26 mouse cellular contexts compared by ENCODE assay signal in the genomic region with DNA sequence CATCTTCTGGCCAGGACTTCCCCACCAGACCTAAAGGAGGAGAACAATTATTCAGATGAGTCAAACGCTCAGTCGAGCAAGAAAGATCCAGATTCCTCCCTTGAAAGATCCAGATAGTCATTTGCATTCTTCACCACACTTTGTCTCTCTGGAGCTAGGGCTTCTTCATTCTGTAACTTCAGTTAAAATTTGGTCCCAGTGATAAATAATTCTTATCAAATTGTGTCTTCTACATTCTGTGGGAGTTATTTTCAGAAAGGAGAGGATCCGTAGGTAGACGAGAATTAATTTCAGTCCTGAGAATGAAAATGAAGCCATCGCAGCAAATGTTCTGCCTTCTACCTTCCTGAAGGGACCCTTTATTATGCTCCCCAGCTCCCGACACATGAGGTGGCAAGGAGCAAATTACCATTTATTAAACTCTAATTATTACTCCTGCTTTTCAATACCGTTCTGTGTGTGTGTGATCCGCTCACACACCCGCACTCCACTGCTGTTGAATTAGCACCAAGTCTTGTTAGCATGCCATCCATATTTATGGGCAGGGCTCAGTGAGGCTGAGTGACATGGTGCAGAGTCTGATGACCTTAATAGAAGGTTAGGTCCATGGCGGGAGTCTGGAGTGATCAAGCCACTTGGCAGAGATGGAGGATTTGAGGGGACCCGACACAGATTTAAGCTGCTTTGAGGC. TPM values are rescaled to one million over a fixed set of nuclear protein-coding genes. Genes with fewer than 3 reads are reported as not detected.
DNase-seq lines count a peak whose midpoint lies in the region; ATAC-seq and TF ChIP-seq lines count a peak whose summit lies in the region.
"Had no signal": no experiment of that assay in that cellular context is flagged by ENCODE, and none has a peak within 500 bp of the region (broad histone marks: within the 10 kb centered on the region; RNA-seq: fewer than 3 reads in every experiment).

No protein-coding gene starts in this region.

- peaks cover 13% of the 10 kb centered on the region; the same call in 1 of the 2 replicates for H3K27me3 ChIP-seq in midbrain, embryonic 12.5 days
- H3K27me3 ChIP-seq in midbrain, embryonic 15.5 days (replicated peaks), result no peaks in the 10 kb centered on the region
- H3K27me3 ChIP-seq in forebrain, embryonic 13.5 days, result no peaks in the 10 kb centered on the region
- H3K27me3 ChIP-seq: hindbrain, embryonic 15.5 days; intestine, embryonic 15.5 days; limb, embryonic 15.5 days had no signal

- 61% methylated on average over 11 of the region's 11 CpGs for WGBS in midbrain, embryonic 12.5 days
- WGBS in midbrain, embryonic 15.5 days, result 41% methylated on average over 11 of the region's 11 CpGs
- WGBS in forebrain, embryonic 13.5 days, result 38% methylated on average over 11 of the region's 11 CpGs
- WGBS in olfactory bulb, adult 2 months, result 32% methylated on average over 11 of the region's 11 CpGs

- ATAC-seq in midbrain, embryonic 12.5 days (ENCODE audit: low FRiP score, low read depth), result no peak
- ATAC-seq in midbrain, embryonic 15.5 days (replicated peaks), result no peak
- peak; percentile 22; the same call in 1 of the 2 replicates for ATAC-seq in forebrain, embryonic 13.5 days
- ATAC-seq: CD4-positive, CD25-positive, alpha-beta regulatory T cell, adult 4 months; intestine, embryonic 15.5 days had no signal

- H3K4me2 ChIP-seq in midbrain, embryonic 12.5 days (replicated peaks), result no peak overlapping the region
- H3K4me2 ChIP-seq in midbrain, embryonic 15.5 days, result no peak overlapping the region
- no peak overlapping the region for H3K4me2 ChIP-seq in forebrain, embryonic 13.5 days
- H3K4me2 ChIP-seq: heart, embryonic 11.5 days; hindbrain, embryonic 15.5 days; intestine, embryonic 15.5 days; limb, embryonic 15.5 days; lung, embryonic 14.5 days had no signal

- no peak overlapping the region for H3K9ac ChIP-seq in midbrain, embryonic 12.5 days (replicated peaks)
- H3K9ac ChIP-seq in midbrain, embryonic 15.5 days, result no peak overlapping the region
- H3K9ac ChIP-seq in forebrain, embryonic 13.5 days, result no peak overlapping the region
- H3K9ac ChIP-seq: hindbrain, embryonic 15.5 days; intestine, embryonic 15.5 days; limb, embryonic 15.5 days; liver, embryonic 14.5 days; lung, embryonic 14.5 days had no signal

- TF ChIP-seq POLR2A in olfactory bulb, adult 2 months (IDR thresholded peaks at IDR 0.05; ENCODE audit: insufficient read depth, low read depth, low read length), result no peak

- H3K27ac ChIP-seq in midbrain, embryonic 12.5 days (replicated peaks), result peak overlapping the region; percentile 32; the same call in 1 of the 2 replicates
- H3K27ac ChIP-seq in midbrain, embryonic 15.5 days, result no peak overlapping the region
- peak overlapping the region; percentile 57 for H3K27ac ChIP-seq in forebrain, embryonic 13.5 days
- H3K27ac ChIP-seq in olfactory bulb, adult 2 months (ENCODE audit: insufficient read depth, low read depth, low read length), result peak overlapping the region; percentile 66
- H3K27ac ChIP-seq: hindbrain, embryonic 15.5 days; intestine, embryonic 15.5 days; limb, embryonic 15.5 days; liver, embryonic 14.5 days had no signal

- TF ChIP-seq CTCF in olfactory bulb, adult 2 months (IDR thresholded peaks at IDR 0.05; ENCODE audit: insufficient read depth, low read depth, low read length), result no peak

- no peaks in the 10 kb centered on the region for H3K9me3 ChIP-seq in midbrain, embryonic 12.5 days
- H3K9me3 ChIP-seq in midbrain, embryonic 15.5 days, result no peaks in the 10 kb centered on the region
- H3K9me3 ChIP-seq in forebrain, embryonic 13.5 days (replicated peaks), result no peaks in the 10 kb centered on the region
- H3K9me3 ChIP-seq: hindbrain, embryonic 15.5 days; intestine, embryonic 15.5 days; limb, embryonic 15.5 days had no signal

- peaks cover 55% of the 10 kb centered on the region for H3K4me1 ChIP-seq in midbrain, embryonic 12.5 days
- peaks cover 26% of the 10 kb centered on the region for H3K4me1 ChIP-seq in midbrain, embryonic 15.5 days
- peaks cover 61% of the 10 kb centered on the region for H3K4me1 ChIP-seq in forebrain, embryonic 13.5 days
- H3K4me1 ChIP-seq in olfactory bulb, adult 2 months (ENCODE audit: control insufficient read depth, insufficient read depth, low read length), result peaks cover 24% of the 10 kb centered on the region
- H3K4me1 ChIP-seq: intestine, embryonic 15.5 days had no signal

- no peak overlapping the region for H3K4me3 ChIP-seq in midbrain, embryonic 12.5 days
- no peak overlapping the region for H3K4me3 ChIP-seq in midbrain, embryonic 15.5 days
- H3K4me3 ChIP-seq in forebrain, embryonic 13.5 days, result no peak overlapping the region
- no peak overlapping the region for H3K4me3 ChIP-seq in olfactory bulb, adult 2 months (ENCODE audit: insufficient read depth, low read depth, low read length)
- H3K4me3 ChIP-seq: hindbrain, embryonic 15.5 days; intestine, embryonic 15.5 days; limb, embryonic 15.5 days had no signal

- H3K36me3 ChIP-seq in midbrain, embryonic 12.5 days, result no peaks in the 10 kb centered on the region
- no peaks in the 10 kb centered on the region for H3K36me3 ChIP-seq in midbrain, embryonic 15.5 days (replicated peaks)
- H3K36me3 ChIP-seq in forebrain, embryonic 13.5 days (ENCODE audit: poor library complexity, severe bottlenecking), result no peaks in the 10 kb centered on the region
- H3K36me3 ChIP-seq: hindbrain, embryonic 15.5 days; intestine, embryonic 15.5 days; limb, embryonic 15.5 days had no signal

- peak; percentile 47 for DNase-seq in Muller cell, postnatal 12 days (ENCODE audit: inconsistent ontology term)
- no peak for DNase-seq in embryo, embryonic 9.5 days (ENCODE audit: extremely low spot score)
- no peak for DNase-seq in lung, postnatal 36 days
- DNase-seq: adrenal gland, adult 2 months; cerebellum, adult 18-20 months; cerebellum, postnatal 36 days; embryo, embryonic 11 days; gastrocnemius, postnatal 10 days; heart, adult 11 months; kidney, adult 8-10 months; kidney, postnatal 10 days; layer of hippocampus, postnatal 36 days; lung, embryonic 14.5 days; lung, postnatal 4 days; thymus, adult 18-20 months; thymus, postnatal 36 days had no signal

RNA-seq across cellular contexts. Expression of gene Lyrm9, which starts 36.9 kb away (rescaled TPM):
- polyA plus RNA-seq in midbrain, embryonic 12.5 days (2016; fragmentation: Nextera tagmentation; extraction: Ambion mirVana), result 17.0 and 17.3 TPM in 2 replicates
- polyA plus RNA-seq in midbrain, embryonic 15.5 days (2015; fragmentation: Nextera tagmentation; extraction: Ambion mirVana), result 31.9 and 35.8 TPM in 2 replicates
- 24.2 and 25.2 TPM in 2 replicates for polyA plus RNA-seq in forebrain, embryonic 13.5 days (2015; fragmentation: Nextera tagmentation; extraction: Ambion mirVana)
- polyA plus RNA-seq in olfactory bulb, adult 2 months (2012; ENCODE audit: insufficient read depth, insufficient read length, low replicate concordance, missing spikeins), result not detected in 2 replicates

RNA-seq across cellular contexts. Expression of gene Ccnq, which starts 38.0 kb away (rescaled TPM):
- polyA plus RNA-seq in midbrain, embryonic 12.5 days (2016; fragmentation: Nextera tagmentation; extraction: Ambion mirVana), result 31.0 and 35.6 TPM in 2 replicates
- polyA plus RNA-seq in midbrain, embryonic 15.5 days (2015; fragmentation: Nextera tagmentation; extraction: Ambion mirVana), result 27.7 and 29.9 TPM in 2 replicates
- 39.5 and 39.8 TPM in 2 replicates for polyA plus RNA-seq in forebrain, embryonic 13.5 days (2015; fragmentation: Nextera tagmentation; extraction: Ambion mirVana)
- not detected in 2 replicates for polyA plus RNA-seq in olfactory bulb, adult 2 months (2012; ENCODE audit: insufficient read depth, insufficient read length, low replicate concordance, missing spikeins)

Comparison
In these comparisons a context has a peak if more than half of its experiments do, and no peak if none do; other contexts are left out.
1. RNA of gene Ccnq, which starts 38.0 kb away (polyA plus RNA-seq): 39.5 to 39.8 TPM in forebrain, embryonic 13.5 days, 31.0 to 35.6 TPM in midbrain, embryonic 12.5 days and 27.7 to 29.9 TPM in midbrain, embryonic 15.5 days; not detected in olfactory bulb, adult 2 months; every median in the first group is over 10 times any median in the second.